In genomic region chr10:88351411-88352103, GRCm38 (mm10) we compare ENCODE assay signal across 1 mouse cellular context.
TF ChIP-seq lines count a peak whose summit lies in the region.

No protein-coding gene starts in this region.

TF ChIP-seq in MEL, 35 proteins besides CTCF, POLR2A, EP300 and RAD21 (continued from another document):
- TF ChIP-seq GATA1 (IDR thresholded peaks at IDR 0.05; ENCODE audit: low read depth, low read length), result peak; percentile 81
- no peak for TF ChIP-seq UBTF (IDR thresholded peaks at IDR 0.05; ENCODE audit: borderline replicate concordance, insufficient read depth, low read depth, low read length)
- TF ChIP-seq SMC3 (IDR thresholded peaks at IDR 0.05; ENCODE audit: low read depth, low read length), result no peak
- no peak for TF ChIP-seq MYC (IDR thresholded peaks at IDR 0.05; ENCODE audit: low read depth, low read length)
- TF ChIP-seq ELF1 (IDR thresholded peaks at IDR 0.05; ENCODE audit: low read depth, low read length), result 0 out of 2 replicates have a peak, but pooled peaks have one; percentile 16
- TF ChIP-seq CHD1 (IDR thresholded peaks at IDR 0.05; ENCODE audit: low read depth, low read length), result no peak
- no peak for TF ChIP-seq USF1 (IDR thresholded peaks at IDR 0.05; ENCODE audit: low read depth, low read length)
- TF ChIP-seq ZMIZ1 (IDR thresholded peaks at IDR 0.05; ENCODE audit: low read depth, low read length), result no peak
- no peak for TF ChIP-seq POLR2AphosphoS2 (IDR thresholded peaks at IDR 0.05; ENCODE audit: low read length)
- no peak for TF ChIP-seq MXI1 (IDR thresholded peaks at IDR 0.05; ENCODE audit: low read depth, low read length)
- TF ChIP-seq TCF12 (IDR thresholded peaks at IDR 0.05; ENCODE audit: low read depth, low read length), result peak; percentile 89
- TF ChIP-seq MAX (IDR thresholded peaks at IDR 0.05; ENCODE audit: low read length), result no peak
